Mouse (Mus musculus) left cerebral cortex, adult 18-20 months (tissue): ENCODE results near the gene Col6a5. TPM values are rescaled to one million over a fixed set of nuclear protein-coding genes. Genes with fewer than 3 reads are reported as not detected.
"Not testable (repeated sequence)": the region's sequence is repeated elsewhere in the genome, so short reads cannot be mapped to it uniquely, and the experiment has no call there.

Source experiments
- DNase-seq, 2 experiments: peaks; one replicate each; pipeline ENCODE4 v3.0.0; 2021 to 2022; ENCODE audit warnings: low spot score in 2 of 2, mixed read lengths in 1 of 2
- total RNA-seq, 2 experiments: library from RNA; stranded (reverse); gene quantifications; 2 replicates each; pipeline ENCODE4 v1.2.3; 2021

The Col6a5 gene
- total RNA-seq, 2 experiments from 2014 or later: 0.40 to 0.84 TPM

DNA sequence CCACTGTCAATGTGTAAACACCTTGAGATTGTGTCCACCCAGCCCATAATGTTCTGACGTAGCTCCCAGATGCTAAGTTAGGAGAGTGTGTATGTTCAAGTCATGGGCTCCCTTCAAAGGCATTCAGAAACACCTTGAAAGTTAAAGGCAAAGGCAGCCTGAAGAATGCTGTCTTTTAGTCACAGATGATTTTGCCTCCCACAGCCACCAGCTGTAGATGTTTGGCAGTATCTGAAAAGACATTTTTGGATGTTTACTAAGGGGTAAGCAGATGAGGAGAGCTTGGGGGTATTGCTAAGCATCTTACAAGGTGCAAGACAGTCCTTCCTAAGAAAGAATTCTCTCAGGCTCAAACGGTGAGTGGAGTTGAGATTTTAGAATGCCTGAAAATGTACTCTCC is 50.3 kb downstream of the Col6a5 start:
- peak; percentile 40 to 43 for DNase-seq

DNA sequence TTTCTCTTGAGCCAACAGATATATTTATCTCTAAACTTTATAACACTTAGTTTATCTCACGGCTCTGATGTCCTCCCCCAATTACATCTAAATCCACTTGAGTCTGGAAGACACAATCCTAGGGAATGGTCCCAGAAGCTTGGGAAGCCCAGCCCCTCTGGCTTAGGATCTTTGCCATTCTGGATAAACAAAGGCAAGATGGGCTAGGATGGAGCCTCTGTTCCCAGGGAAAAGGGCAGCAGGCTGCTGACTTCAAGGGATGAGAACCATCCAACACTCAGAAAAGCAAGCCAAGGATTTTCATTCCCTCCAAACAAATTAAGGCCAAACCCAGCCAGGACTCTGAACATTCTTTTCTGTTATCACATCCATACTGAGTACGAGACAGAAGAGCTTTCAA is 51.1 kb downstream of the Col6a5 start:
- no peak for DNase-seq

DNA sequence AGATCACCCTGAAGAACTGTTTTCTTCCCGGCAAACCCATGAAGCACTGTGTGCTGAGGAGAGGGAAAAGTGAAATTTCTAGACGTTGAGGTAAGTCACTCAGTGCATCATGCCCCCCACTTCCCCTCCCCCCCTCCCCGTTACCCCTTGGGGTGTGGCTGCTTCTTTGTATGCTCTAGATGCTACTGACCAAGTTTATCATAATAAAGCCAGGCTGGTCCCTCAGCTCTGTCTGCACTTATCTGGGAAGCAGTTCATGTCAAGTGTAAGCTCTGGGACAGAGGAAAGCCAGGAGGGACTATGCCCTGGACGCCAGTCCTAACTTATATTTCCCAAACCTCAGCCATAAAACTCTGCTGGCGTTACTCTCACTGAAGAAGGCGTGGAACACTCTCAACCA is 53.0 kb downstream of the Col6a5 start:
- no peak for DNase-seq

DNA sequence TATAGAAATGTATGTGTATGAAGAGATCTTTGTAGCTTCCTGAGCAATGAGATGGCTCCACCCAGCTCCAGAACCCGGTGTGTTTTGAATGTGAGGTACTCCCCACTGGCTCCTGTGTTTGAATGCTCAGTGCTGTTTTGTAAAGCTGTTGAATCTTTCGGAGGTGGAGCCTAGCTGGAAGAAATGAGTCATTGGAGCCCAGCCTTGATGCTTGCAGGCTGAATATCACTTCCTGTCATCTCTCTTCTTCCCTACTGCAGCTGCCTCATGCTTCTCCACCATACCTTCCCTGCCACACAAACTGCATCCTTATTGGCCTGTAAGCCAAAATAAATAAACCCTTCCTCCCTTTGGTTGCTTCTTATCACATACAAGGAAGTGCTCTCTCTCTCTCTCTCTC is 72.9 kb downstream of the Col6a5 start:
- no peak for DNase-seq

DNA sequence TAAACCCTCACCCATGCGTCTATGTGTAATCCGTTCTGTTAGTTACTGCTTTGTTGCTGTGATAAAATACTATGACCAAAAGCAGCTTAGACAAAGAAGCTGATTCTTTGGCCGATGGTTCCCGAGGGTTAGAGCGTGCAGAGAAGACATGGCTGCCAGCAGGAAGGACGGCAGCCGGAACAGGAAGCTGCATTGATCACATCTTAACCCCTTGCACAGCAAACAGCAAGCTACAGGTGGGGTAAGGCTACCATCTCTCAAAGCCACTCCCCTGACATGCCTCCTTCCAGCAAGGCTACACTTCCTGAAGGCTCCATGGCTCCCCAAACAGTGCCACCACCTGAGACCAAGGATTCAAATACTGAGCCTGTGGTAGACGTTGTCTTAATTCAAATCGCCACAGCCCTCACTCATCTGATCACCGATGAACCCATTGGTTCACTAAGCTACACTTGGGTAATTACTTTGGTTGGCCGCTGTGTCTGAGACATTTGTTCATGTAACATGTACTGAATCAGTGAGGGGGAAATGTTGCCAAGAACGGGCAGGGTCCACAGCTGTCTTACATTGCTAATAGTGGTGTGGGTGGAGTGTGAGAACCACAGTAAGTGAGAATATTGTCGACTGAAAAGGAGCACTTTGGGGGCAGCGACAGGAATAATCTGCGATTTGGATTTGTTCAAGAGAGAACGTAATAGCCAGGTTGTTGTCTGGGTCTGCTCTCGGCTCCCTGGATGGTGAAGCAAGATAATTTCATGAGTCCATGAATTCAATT is 75.6 kb downstream of the Col6a5 start:
- DNase-seq: no peak

DNA sequence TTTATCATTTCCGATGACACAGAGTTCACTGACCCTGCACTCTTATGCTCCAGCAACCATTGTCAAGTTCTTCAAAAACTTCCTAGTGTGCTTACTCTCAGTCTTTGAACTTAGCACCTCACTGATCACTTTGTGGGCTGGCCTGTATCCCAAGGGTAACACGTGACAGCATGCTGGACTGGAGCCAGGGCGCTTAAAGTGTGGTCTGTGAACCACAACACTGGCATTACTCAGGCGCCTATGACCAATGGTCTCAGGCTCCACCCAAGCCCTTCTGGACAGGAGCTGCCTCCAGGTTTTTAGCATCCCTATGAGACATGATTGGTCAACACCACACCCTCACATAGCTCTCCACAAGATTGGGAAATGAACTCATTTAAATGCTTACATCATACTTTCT is 79.7 kb downstream of the Col6a5 start:
- DNase-seq: no peak

DNA sequence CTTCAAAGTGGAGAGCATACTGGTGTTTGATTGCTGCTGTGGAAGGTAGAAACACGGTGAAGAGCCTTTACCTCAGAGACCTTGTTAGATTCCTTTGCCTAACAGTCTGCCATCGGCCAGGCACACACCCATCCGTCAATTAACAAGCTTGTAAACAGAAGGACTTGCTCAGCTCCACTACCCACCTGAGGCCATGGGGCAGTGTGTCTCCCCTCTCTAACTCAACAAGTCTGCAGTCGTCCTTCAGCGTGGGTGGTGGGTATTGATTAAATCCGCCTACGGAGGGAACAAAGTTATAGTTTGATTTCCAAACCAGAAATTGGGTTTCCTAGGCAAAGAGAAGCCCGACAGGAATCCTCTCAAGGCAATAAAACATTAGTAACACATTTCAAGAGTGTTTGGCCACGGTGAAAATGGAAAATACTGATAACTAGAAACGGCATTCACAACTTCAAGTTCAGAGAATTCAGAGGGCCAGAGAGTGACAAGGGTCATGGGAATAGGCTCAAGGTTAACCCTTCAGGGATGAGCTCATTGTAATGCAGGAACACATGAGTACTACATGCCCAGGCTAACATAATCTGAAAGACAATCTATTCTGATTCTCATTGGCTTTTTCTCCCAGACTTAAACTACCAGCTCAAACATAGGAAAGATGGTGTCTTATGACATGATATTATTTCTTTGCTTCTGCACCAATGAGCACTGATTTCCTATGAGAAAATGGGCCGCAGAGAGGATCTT is 81.9 kb downstream of the Col6a5 start:
- no peak for DNase-seq

DNA sequence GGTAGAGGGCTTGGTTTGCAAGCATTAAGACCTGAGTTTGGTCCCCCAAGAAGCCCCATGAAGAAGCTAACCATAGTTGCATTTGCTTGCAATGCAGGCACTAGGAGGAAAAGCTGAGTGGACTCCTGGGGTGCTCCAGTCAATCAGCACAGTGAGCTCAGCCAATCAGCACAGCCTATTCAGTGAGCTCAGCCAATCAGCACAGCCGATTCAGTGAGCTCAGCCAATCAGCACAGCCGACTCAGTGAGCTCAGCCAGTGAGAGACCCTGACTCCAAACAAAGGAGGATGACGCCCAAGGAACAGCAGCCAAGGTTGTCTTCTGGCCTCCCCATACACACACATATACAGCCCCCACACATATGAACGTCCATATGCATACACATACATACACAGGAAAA is 84.3 kb downstream of the Col6a5 start:
- DNase-seq: no peak

DNA sequence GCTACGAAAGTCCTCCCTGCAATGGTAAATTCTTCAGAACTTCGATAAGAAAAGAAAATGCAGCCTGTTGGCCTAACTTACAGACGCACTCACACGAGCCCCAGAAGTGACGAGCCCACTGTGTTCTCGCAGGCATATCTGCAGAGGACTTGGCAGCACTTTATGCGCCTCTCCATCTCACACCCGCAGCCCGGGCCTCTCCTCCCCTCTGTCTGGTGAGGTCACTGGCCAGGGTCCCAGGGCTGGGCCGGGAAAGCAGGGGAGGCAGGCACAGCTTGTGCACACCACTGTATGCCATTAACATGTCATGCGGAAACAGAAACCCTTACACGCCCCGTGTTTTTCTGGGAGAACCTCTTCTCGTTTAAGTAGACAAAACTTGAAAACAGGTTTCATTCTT is 88.8 kb downstream of the Col6a5 start:
- DNase-seq: no peak

DNA sequence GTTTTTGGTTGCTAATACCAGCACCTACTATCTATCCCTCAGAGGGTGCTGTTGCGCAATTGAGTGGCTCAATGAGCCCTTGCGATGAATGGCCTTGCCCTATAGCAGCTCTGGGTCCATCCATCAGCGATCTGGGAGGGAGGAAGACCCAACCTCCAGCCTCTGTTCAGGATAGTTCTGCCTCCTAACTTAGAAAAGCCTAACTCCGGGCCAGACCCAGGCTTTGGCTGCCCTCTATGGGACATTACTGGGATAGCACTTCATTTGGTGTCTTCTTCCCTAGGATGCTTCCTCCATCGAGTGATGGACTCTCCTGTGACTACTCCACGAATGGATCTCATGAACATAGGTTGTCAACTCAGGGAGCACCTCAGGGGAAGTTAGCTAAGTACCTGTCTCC is 102.7 kb downstream of the Col6a5 start:
- peak; percentile 74 to 84 for DNase-seq

DNA sequence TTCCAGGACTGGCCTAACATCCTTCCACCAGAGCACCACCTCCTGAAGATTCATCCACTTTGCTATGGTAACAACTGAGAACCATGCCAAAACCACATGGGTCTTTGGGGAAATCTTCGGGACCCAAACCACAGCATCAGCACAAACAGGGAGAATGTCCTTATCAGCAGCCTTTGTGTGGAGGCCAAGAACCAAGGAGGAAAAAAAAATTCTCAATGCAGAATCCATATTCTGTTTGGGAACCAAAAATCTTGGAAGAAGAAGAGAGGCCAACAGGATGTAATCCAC is 107.7 kb downstream of the Col6a5 start:
- no peak for DNase-seq

DNA sequence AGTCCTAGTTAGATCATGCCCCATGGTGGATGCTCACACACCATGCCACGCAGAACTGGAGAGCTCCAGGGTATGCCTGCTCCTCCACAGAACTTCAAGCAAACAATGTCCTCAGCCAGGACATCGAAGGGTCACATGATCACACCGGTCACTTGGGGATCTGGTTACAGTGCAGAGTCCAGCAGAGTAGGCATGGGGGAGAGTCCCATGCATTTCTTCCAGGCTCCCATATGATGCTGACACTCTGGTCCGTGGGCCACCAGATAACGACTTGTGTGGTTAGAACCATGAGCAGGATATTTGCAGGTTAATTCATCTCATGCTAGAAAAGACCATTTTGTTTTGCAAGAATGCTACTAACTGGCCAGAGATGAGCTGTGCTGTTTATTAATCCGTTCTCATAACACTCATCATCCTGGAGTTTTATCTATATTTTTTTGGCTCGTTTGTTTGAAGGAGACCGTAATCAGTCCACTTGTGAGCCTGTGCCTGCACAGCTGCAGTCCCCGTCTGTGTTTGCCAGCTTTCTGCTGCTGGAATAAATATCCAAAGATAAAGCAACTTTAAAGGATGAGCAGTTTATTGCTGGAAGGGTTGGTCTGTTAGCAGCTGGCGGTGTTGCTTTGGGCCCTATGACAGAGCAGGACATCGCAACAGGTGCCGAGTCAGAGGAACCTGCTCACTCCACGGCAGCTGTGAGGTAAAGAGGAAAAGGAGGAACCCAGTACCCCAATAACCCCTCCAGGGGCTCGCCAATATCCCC is 108.2 kb downstream of the Col6a5 start:
- no peak for DNase-seq

DNA sequence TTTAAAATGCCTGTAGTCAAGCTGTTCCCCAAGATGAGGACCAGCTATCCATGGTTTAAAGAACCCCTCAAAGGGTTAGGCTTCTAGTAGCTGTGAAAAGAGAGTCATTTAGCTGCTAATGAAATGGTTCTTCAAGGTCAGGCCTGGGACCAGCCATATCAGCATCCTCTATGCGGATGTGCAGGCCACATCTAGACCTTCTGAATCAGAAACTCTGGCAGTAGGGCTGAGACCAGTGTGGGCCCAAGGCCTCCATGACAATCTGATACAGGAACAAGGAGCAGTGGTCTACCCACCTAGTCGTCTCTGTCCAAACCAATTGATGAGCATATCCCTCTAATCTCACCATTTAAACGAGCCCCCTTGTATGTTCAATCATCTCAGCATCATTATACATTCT is 109.4 kb downstream of the Col6a5 start:
- DNase-seq: no peak

DNA sequence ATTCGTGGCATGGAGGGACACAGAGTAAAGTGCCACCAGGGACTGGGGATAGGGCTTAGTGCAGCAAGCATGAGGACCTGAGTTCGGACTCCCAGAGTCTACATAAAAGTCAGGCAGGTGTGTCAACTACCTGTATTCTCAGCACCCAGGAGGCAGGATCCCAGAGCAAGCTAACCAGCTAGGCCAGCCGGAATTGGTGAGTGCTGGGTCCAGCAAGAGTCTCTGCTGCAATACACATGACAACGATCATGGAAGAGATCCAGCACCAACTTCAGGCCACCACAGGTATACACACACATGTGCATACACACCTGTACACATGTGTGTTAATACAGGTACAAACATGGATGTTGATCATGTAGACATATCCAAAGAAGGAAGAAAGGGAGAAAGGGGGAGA is 112.0 kb downstream of the Col6a5 start:
- DNase-seq: no peak

DNA sequence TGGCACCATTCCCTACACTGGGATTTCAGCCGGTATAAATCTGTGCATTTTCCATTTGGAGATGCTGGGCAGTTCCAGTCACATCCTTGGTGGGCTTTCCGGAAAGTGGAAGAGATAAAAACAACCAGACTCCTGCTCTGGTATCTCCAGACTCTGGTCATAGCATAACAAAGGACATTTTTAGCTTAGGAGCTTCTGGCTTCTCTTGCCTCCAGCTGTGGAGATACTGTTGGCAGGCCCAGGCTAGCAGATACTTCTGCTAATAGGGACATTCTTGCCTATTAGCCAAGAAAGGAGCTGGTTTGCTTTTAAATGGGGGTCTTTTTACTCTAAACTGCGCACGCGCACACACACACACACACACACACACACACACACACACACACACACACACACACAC is 113.2 kb downstream of the Col6a5 start:
- DNase-seq: no peak

DNA sequence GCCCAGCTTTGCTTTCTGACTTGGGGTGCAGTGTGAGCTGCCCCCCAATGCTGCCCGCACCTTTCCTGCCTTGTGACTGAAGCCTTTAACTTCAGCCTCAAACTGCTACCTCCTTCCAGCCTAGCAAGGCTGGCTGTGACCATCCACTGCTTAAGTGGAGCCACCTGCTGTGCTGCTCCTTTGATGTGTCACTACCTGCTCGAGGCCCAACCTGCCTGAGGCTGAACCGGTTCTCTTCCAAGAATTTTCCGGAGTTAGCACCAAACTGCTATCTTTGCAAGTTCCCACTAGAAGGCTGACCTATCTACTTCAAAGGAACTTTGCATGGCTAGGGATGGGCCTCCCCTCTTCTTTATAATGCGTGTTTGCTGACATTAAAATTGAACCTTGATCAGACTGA is 119.1 kb downstream of the Col6a5 start:
- DNase-seq: not testable (repeated sequence)

DNA sequence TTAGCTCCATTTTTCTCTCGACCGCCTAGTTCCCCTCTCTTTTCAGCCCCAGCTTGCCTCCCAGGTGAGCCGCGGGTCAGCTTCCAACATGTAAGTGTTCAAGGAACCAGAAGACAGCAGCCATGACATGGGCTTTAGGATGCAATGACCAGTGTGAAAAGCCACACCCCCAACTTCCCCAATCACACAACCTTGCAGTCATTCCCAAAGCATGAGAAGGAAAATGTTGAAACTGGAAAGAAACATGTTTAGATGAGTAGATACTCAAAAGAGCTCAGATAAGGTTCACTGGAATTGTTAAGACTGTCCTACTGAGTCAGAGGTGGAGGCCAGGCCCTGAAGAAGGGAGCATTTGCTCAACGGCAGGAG is 121.3 kb downstream of the Col6a5 start:
- DNase-seq: no peak

DNA sequence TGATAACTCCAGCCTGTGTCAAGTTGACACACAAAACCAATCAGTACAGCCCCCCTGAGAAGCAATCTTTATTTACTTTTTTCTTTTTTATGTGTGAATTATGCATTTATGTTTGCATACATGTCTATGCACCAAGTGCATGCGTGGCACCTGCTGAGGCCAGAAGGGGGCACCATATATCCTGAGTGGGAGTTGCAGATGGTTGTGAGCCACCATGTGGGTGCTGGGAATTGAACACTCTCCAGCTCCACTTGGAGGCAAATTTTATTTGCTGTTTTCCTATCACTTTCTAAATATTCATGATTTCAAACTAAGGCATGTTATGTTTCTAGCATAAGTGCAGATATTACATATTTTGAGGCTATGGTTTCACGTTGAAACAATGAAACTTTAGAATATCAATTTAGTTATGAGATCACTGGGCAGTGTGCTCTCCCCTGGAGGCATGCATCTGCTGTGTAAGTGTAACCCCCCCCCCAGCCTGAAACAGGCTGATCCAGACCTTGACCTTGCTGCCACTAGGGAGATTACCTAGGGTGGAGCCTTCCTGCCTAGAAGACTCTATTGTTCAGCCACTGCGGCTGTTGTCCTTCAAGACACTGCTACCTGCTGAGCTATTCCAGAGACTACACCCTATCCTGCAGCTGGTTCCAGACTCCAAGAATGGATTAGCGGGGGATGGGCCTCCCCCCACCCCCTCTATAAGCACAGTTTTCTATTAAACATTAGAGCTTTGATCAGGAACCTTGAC is 121.9 kb downstream of the Col6a5 start:
- no peak for DNase-seq

DNA sequence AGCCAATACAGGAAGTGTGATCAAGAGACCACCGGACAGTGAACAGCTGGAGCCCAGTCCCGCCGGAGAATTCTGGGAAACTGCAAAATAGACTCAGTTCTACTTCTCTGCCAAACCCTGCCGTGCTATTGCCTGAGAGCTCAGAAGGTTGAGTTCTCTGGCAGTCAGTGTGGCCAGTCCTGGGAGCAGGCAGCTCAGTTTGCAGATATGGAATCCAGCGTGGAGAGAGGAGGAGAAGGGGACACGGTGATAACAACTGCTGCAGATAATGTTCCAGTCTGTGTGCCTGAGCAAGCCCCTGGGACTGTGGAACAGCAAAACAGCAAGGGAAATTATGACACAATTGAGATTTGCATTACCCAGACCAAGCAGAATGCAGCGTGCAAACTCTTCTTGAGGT is 124.9 kb downstream of the Col6a5 start:
- DNase-seq: no peak

DNA sequence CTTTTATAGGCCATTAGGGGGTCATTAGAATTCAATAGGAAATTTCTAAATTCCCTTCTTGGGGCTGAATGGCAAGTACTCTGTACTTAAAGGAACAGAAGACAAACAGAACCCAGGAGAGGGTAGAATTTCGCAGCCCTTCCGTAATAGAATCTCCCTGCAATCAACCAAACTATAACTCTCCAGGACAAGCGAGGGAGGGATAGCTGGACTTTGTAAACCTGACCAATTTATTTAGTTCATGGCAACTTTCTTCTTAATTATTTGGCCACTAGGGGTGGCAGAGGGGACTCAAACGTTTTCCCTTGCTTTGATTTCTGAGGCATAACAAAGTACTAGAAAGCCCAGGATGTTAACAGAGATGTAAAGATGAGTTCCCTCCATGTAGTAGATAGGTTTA is 125.6 kb downstream of the Col6a5 start:
- DNase-seq: no peak

DNA sequence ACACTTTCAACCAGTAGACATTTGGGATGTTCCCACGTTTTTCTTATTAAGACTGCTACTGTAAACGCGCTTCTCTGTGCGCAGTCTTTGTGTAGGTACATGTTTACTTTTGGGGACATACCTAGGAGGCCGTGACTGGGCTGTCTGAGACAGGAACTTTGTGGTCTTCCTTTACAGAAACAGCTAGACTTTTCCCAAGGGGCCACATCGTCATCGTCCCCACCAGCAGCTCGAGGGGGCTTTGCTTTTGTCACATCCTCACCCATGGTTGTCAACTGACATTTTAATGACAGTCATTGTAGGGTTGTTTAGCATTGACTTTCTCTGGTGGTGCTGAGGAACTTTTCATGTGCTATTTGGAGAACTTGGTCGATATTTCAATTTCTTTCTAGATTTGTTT is 129.2 kb downstream of the Col6a5 start:
- DNase-seq: no peak
